ENCODE assay signal across 8 mouse cellular contexts in the genomic region with DNA sequence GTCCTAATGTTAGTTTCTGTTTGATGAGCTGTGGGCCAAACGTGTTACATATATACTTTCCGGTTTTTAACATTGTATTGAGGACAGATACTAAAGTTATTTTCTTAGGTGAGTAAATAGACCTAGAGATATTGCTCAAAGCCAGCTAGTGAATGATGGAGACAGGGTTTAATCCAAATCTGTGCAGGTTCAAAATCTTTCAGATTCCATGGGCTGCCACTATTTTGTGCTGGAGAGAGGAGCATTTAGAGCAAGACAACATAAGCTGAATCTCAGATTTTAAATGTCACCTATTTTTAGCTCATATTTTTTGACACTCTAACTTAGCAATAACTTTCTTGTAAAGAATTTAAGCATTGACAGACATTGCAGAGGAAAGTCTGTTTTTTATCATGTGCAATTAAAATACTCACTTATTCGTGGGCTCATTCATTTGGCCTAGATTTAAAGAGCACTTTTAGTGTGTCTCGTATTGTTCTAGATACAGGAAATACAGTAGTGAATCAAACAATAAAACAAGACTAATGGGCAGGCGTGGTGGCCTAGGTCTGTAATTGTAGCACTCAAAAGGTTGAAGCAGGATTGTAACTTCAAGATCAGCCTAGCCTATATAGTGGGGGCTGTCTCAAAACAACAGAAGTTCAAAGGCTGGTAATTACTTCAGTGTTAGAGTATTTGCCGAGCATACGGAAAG. TPM values are rescaled to one million over a fixed set of nuclear protein-coding genes. Genes with fewer than 3 reads are reported as not detected.
DNase-seq lines count a peak whose midpoint lies in the region; ATAC-seq and TF ChIP-seq lines count a peak whose summit lies in the region.

No protein-coding gene starts in this region.

- DNase-seq in gastrocnemius, adult 2 months: no peak
- DNase-seq in gastrocnemius, postnatal 14 days: no peak
- no peak for DNase-seq in thymus, adult 2 months
- no peak for DNase-seq in thymus, postnatal 4 days
- no peak for DNase-seq in frontal cortex, postnatal 36 days (ENCODE audit: low spot score in 2 of 2)
- DNase-seq in embryo, embryonic 10 days (ENCODE audit: low spot score): no peak

- ATAC-seq in liver, embryonic 12.5 days: no peak
- ATAC-seq in monocyte, adult 5-6 weeks (replicated peaks; ENCODE audit: insufficient number of reproducible peaks, low FRiP score, low TSS enrichment, poor library complexity, severe bottlenecking): no peak

- H3K4me3 ChIP-seq in gastrocnemius, adult 2 months: peak overlapping the region; percentile 86
- peak overlapping the region; percentile 96 for H3K4me3 ChIP-seq in thymus, adult 2 months (ENCODE audit: control insufficient read depth, insufficient read depth, low read length)
- peak overlapping the region; percentile 76 for H3K4me3 ChIP-seq in liver, embryonic 12.5 days

- H3K27ac ChIP-seq in gastrocnemius, adult 2 months: peak overlapping the region; percentile 99
- H3K27ac ChIP-seq in thymus, adult 2 months (ENCODE audit: control insufficient read depth, insufficient read depth, low read length): no peak overlapping the region
- peak overlapping the region; percentile 95 for H3K27ac ChIP-seq in liver, embryonic 12.5 days

- H3K9me3 ChIP-seq in liver, embryonic 12.5 days (replicated peaks): no peaks in the 10 kb centered on the region

- no peak for TF ChIP-seq POLR2A in thymus, adult 2 months (IDR thresholded peaks at IDR 0.05; ENCODE audit: control insufficient read depth, extremely low read depth, insufficient read depth, low read length, poor library complexity)

- TF ChIP-seq CTCF in gastrocnemius, adult 2 months (IDR thresholded peaks at IDR 0.05): no peak
- no peak for TF ChIP-seq CTCF in thymus, adult 2 months (IDR thresholded peaks at IDR 0.05; ENCODE audit: borderline replicate concordance, control insufficient read depth, extremely low read depth, insufficient read depth, low read length, poor library complexity)

- H3K27me3 ChIP-seq in thymus, adult 2 months (ENCODE audit: control insufficient read depth, insufficient read depth, low read length): no peaks in the 10 kb centered on the region
- H3K27me3 ChIP-seq in liver, embryonic 12.5 days (replicated peaks): no peaks in the 10 kb centered on the region

- 48% methylated on average over 7 of the region's 7 CpGs for WGBS in thymus, adult 2 months
- 50% methylated on average over 7 of the region's 7 CpGs for WGBS in liver, embryonic 12.5 days (ENCODE audit: insufficient replicate concordance)

- peaks cover 7% of the 10 kb centered on the region; the same call in 1 of the 2 replicates for H3K36me3 ChIP-seq in thymus, adult 2 months (ENCODE audit: control insufficient read depth, insufficient read depth, low read length)
- H3K36me3 ChIP-seq in liver, embryonic 12.5 days: peaks cover 23% of the 10 kb centered on the region

- intact Hi-C loops in gastrocnemius, adult 2 months (cut with DNase I): no loop called here
- intact Hi-C loops in gastrocnemius, postnatal 14 days (cut with DNase I; ENCODE audit: low total_unique reads): no loop called here

- H3K4me2 ChIP-seq in liver, embryonic 12.5 days: peak overlapping the region; percentile 85

- H3K4me1 ChIP-seq in thymus, adult 2 months (replicated peaks; ENCODE audit: control insufficient read depth, insufficient read depth, low read length): peaks cover 2% of the 10 kb centered on the region; the same call in 1 of the 2 replicates
- peaks cover 44% of the 10 kb centered on the region for H3K4me1 ChIP-seq in liver, embryonic 12.5 days

- peak overlapping the region; percentile 82 for H3K9ac ChIP-seq in liver, embryonic 12.5 days

RNA-seq across cellular contexts. Expression of a gene that starts 0.7 kb away (rescaled TPM):
- 10 to 100 TPM; 30.3 to 33.7 TPM for total RNA-seq in gastrocnemius, adult 2 months (2021)
- 10 to 100 TPM; 25.9 to 26.0 TPM for total RNA-seq in gastrocnemius, postnatal 14 days (2021)
- polyA plus RNA-seq in thymus, adult 2 months (2012; rRNA removed): 36.2 and 38.8 TPM in 2 replicates
- polyA plus RNA-seq in liver, embryonic 12.5 days (2016; fragmentation: Nextera tagmentation; extraction: Ambion mirVana): 20.2 and 20.3 TPM in 2 replicates
- total RNA-seq in monocyte, adult 5-6 weeks (2017): 54.5 to 84.6 TPM (median 59.8 TPM) in 3 replicates

RNA-seq across cellular contexts. Expression of a gene that starts 0.9 kb away (rescaled TPM):
- total RNA-seq in gastrocnemius, adult 2 months (2021): 10 to 100 TPM; 47.3 to 48.0 TPM
- 10 to 100 TPM; 45.1 to 47.5 TPM for total RNA-seq in gastrocnemius, postnatal 14 days (2021)
- polyA plus RNA-seq in thymus, adult 2 months (2012; rRNA removed): 95.9 and 132 TPM in 2 replicates
- 29.7 and 30.7 TPM in 2 replicates for polyA plus RNA-seq in liver, embryonic 12.5 days (2016; fragmentation: Nextera tagmentation; extraction: Ambion mirVana)
- total RNA-seq in monocyte, adult 5-6 weeks (2017): 43.1 to 61.5 TPM (median 48.3 TPM) in 3 replicates

RNA-seq across cellular contexts. Expression of a gene that starts 15.1 kb away (rescaled TPM):
- 100 to 1,000 TPM; 221 to 231 TPM for total RNA-seq in gastrocnemius, adult 2 months (2021)
- 100 to 1,000 TPM; 157 to 161 TPM for total RNA-seq in gastrocnemius, postnatal 14 days (2021)
- 98.5 and 104 TPM in 2 replicates for polyA plus RNA-seq in thymus, adult 2 months (2012; rRNA removed)
- polyA plus RNA-seq in liver, embryonic 12.5 days (2016; fragmentation: Nextera tagmentation; extraction: Ambion mirVana): 52.1 and 53.8 TPM in 2 replicates
- total RNA-seq in monocyte, adult 5-6 weeks (2017): 77.6 to 107 TPM (median 97.1 TPM) in 3 replicates

RNA-seq across cellular contexts. Expression of a gene that starts 44.2 kb away (rescaled TPM):
- total RNA-seq in gastrocnemius, adult 2 months (2021): under 1 TPM; 0.75 to 0.87 TPM
- under 1 TPM; 0.31 to 0.62 TPM for total RNA-seq in gastrocnemius, postnatal 14 days (2021)
- 0.32 and 0.38 TPM in 2 replicates for polyA plus RNA-seq in thymus, adult 2 months (2012; rRNA removed)
- 0.22 and 0.23 TPM in 2 replicates for polyA plus RNA-seq in liver, embryonic 12.5 days (2016; fragmentation: Nextera tagmentation; extraction: Ambion mirVana)
- 1.2 TPM in 1 of 3 replicates, not detected in the others for total RNA-seq in monocyte, adult 5-6 weeks (2017)

RNA-seq across cellular contexts. Expression of a gene that starts 53.3 kb away (rescaled TPM):
- under 1 TPM in 1 of 2 experiments, not detected in 1; 0.81 TPM for total RNA-seq in gastrocnemius, adult 2 months (2021)
- under 1 TPM; 0.47 to 0.92 TPM for total RNA-seq in gastrocnemius, postnatal 14 days (2021)
- 0.23 and 0.66 TPM in 2 replicates for polyA plus RNA-seq in thymus, adult 2 months (2012; rRNA removed)
- polyA plus RNA-seq in liver, embryonic 12.5 days (2016; fragmentation: Nextera tagmentation; extraction: Ambion mirVana): 0.31 and 0.63 TPM in 2 replicates
- not detected in 3 replicates for total RNA-seq in monocyte, adult 5-6 weeks (2017)
